Mouse (Mus musculus): ENCODE results near the gene Spata17.

GRCm38 (mm10) chr1:187235161-187235560 is 19.9 kb upstream of the Spata17 start:
- TF ChIP-seq POLR2A (IDR thresholded peaks at IDR 0.05; ENCODE audit: borderline replicate concordance, insufficient read depth, low read length) (no peak), CTCF (IDR thresholded peaks at IDR 0.05; ENCODE audit: borderline replicate concordance, insufficient read depth, low read depth, low read length) (no peak)

Measured in cerebellum, adult 2 months (tissue).